Comparison of ENCODE assay signal across 9 mouse cellular contexts in the genomic region with DNA sequence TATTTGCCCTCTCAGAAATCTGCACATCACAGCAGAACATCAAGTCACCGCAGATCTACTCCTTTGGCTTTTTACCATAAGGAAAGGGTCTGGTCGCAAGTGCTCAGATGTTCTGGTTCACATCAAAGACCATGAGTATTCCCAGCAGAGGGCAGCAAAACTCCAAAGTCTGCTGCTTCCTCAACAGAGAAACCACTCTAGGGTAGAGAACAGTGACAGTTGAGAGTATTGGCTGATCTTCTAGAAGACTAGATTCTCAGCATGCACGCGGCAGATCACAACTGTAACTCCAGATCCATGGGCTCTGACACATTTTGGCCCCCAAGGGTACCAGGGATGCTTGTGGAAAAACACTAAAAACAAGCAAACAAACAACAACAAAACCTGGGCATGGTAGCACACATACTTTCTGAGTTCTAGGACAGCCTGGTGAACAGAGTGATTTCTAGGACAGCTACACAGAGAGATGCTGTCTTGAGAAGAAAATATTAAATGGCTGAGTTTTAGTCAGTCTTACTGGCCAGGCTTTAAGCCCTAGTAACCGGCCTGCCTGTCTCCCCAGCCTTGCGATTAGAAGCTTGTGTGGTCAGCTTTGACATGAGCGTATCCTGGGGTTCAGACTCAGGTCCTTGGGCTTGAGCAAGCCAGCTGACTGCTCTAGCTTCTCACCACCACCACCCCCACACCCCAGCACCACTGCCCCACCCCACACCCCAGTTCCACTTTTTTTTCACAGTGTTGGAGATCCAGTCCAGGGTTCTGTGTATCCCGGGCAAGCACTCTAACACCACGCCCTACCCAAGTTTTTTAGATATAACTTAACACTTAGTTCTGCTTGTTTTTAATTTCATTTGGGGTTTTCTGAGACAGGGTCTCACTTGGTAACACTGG. TPM values are rescaled to one million over a fixed set of nuclear protein-coding genes. Genes with fewer than 3 reads are reported as not detected.
DNase-seq lines count a peak whose midpoint lies in the region; ATAC-seq lines count a peak whose summit lies in the region.
"Had no signal": no experiment of that assay in that cellular context is flagged by ENCODE, and none has a peak within 500 bp of the region (broad histone marks: within the 10 kb centered on the region; RNA-seq: fewer than 3 reads in every experiment).

No protein-coding gene starts in this region.

- H3K4me2 ChIP-seq in intestine, embryonic 14.5 days (ENCODE audit: low read length), result no peak overlapping the region

- no peak overlapping the region for H3K27ac ChIP-seq in intestine, embryonic 14.5 days (ENCODE audit: low read depth)
- H3K27ac ChIP-seq in macrophage, result peak overlapping the region; percentile 96

- 0 out of 2 replicates have a peak, but pooled peaks cover 2% of the 10 kb centered on the region for H3K27me3 ChIP-seq in intestine, embryonic 14.5 days (replicated peaks; ENCODE audit: control insufficient read depth, insufficient read depth, low read length)

- H3K4me3 ChIP-seq in intestine, embryonic 14.5 days (ENCODE audit: low read depth, low read length), result no peak overlapping the region
- H3K4me3 ChIP-seq in macrophage (ENCODE audit: inconsistent target), result no peak overlapping the region
- H3K4me3 ChIP-seq: myocyte had no signal

- H3K4me1 ChIP-seq in intestine, embryonic 14.5 days (replicated peaks; ENCODE audit: control insufficient read depth, insufficient read depth, low read length), result peaks cover 21% of the 10 kb centered on the region

- WGBS in intestine, embryonic 14.5 days, result 58% methylated on average over 9 of the region's 9 CpGs
- 25% methylated on average over 9 of the region's 9 CpGs for WGBS in macrophage (ENCODE audit: missing documents)

- H3K36me3 ChIP-seq in intestine, embryonic 14.5 days (ENCODE audit: control insufficient read depth, insufficient read depth, low read length), result peaks cover 2% of the 10 kb centered on the region; the same call in 1 of the 2 replicates
- H3K36me3 ChIP-seq in macrophage (ENCODE audit: inconsistent target), result peaks cover 3% of the 10 kb centered on the region; the same call in 1 of the 2 replicates

- ATAC-seq in intestine, embryonic 14.5 days (replicated peaks; ENCODE audit: low FRiP score, low TSS enrichment, low read depth), result peak; percentile 55; the same call in 1 of the 2 replicates

- peak; percentile 61 for DNase-seq in R1 (ENCODE audit: low read depth, low spot score)
- DNase-seq in cerebellum, postnatal 10 days, result peak; percentile 93 to 94
- peak; percentile 61 to 80 for DNase-seq in frontal cortex, postnatal 25 days (ENCODE audit: low spot score in 2 of 2)
- peak; percentile 92 for DNase-seq in intestine, embryonic 14.5 days (ENCODE audit: low spot score)
- peak; percentile 46 for DNase-seq in left cerebral cortex, adult 8-10 months (ENCODE audit: low spot score in 2 of 2)
- peak; percentile 71 for DNase-seq in retina, postnatal 7 days (ENCODE audit: low read depth, low spot score)
- DNase-seq in urinary bladder, postnatal 10 days (ENCODE audit: low spot score), result peak; percentile 27

- H3K79me2 ChIP-seq in macrophage (ENCODE audit: inconsistent target), result peaks cover 20% of the 10 kb centered on the region; the same call in 1 of the 2 replicates

- no peaks in the 10 kb centered on the region for H3K9me3 ChIP-seq in intestine, embryonic 14.5 days (ENCODE audit: control insufficient read depth, low read length)

- H3K9ac ChIP-seq in intestine, embryonic 14.5 days (ENCODE audit: low read length), result no peak overlapping the region

RNA-seq across cellular contexts. Expression of a gene that starts 28.2 kb away (rescaled TPM):
- 132 and 143 TPM in 2 replicates for polyA plus RNA-seq in intestine, embryonic 14.5 days (2014; fragmentation: Nextera tagmentation; extraction: Ambion mirVana)
- total RNA-seq in left cerebral cortex, adult 8-10 months (2022), result 10 to 100 TPM; 79.2 to 84.7 (median 83.5) TPM
- total RNA-seq in macrophage (2018; cell fraction: chromatin; rRNA removed), result 10 to 100 TPM; 26.2 to 71.5 (median 55.2) TPM
- 10 to 100 TPM; 40.0 to 61.6 (median 46.5) TPM for total RNA-seq in macrophage (2018; cell fraction: cytosol; rRNA removed)
- total RNA-seq in macrophage (2018; cell fraction: nucleus; rRNA removed), result 10 to 100 TPM; 23.0 to 61.2 (median 43.5) TPM
- 34.5 to 49.9 TPM (median 40.5 TPM) in 3 replicates for polyA plus RNA-seq in macrophage (2018)

RNA-seq across cellular contexts. Expression of a gene that starts 40.7 kb away (rescaled TPM):
- 33.2 and 35.6 TPM in 2 replicates for polyA plus RNA-seq in intestine, embryonic 14.5 days (2014; fragmentation: Nextera tagmentation; extraction: Ambion mirVana)
- total RNA-seq in left cerebral cortex, adult 8-10 months (2022), result 100 to 1,000 TPM; 180 to 198 (median 186) TPM
- total RNA-seq in macrophage (2018; cell fraction: chromatin; rRNA removed), result 10 to 100 TPM in 20 of 26 experiments, 1 to 10 TPM in 6; 2.0 to 39.8 (median 20.4) TPM
- 10 to 100 TPM in 14 of 26 experiments, 1 to 10 TPM in 12; 2.6 to 21.3 (median 10.6) TPM for total RNA-seq in macrophage (2018; cell fraction: cytosol; rRNA removed)
- total RNA-seq in macrophage (2018; cell fraction: nucleus; rRNA removed), result 10 to 100 TPM in 19 of 26 experiments, 1 to 10 TPM in 7; 3.6 to 37.2 (median 17.8) TPM
- 5.4 to 7.6 TPM (median 6.0 TPM) in 3 replicates for polyA plus RNA-seq in macrophage (2018)

Comparison
In these comparisons a context has a peak if more than half of its experiments do, and no peak if none do; other contexts are left out.
1. DNase-seq: peak in every context shown above with its lines; median percentile 94 in cerebellum, postnatal 10 days; 92 in intestine, embryonic 14.5 days; 71 in retina, postnatal 7 days; 70 in frontal cortex, postnatal 25 days; 61 in R1; 46 in left cerebral cortex, adult 8-10 months; 27 in urinary bladder, postnatal 10 days.